Mouse (Mus musculus) heart, embryonic 14.5 days (tissue): ENCODE measurements around the gene Pccb. TPM values are rescaled to one million over a fixed set of nuclear protein-coding genes. Genes with fewer than 3 reads are reported as not detected.

Experiments used
- ATAC-seq: fragments of 200-750 bp; cut with Nextera tagmentation; 2 replicates; pipeline ENCODE4 v1.8.0; 2017; ENCODE audit warnings: low read depth, moderate TSS enrichment; ENCODE audit not compliant: insufficient number of reproducible peaks, insufficient read depth, low FRiP score
- H3K27ac ChIP-seq, 2 experiments: fragments of 200-500 bp in 1 of 2; fragments of 300-500 bp in 1 of 2; sonication (generic) in 1 of 2; replicated peaks in 1 of 2; 2 replicates each; pipeline ENCODE4 v1.5.1; 2012 to 2014; ENCODE audit warnings: low read depth in 2 of 2, low read length in 2 of 2, control low read depth in 1 of 2, mild to moderate bottlenecking in 1 of 2, mixed read lengths in 1 of 2; ENCODE audit not compliant: control insufficient read depth in 1 of 2, insufficient read depth in 1 of 2
- H3K27me3 ChIP-seq: fragments of 300-500 bp; sonication (generic); 2 replicates; pipeline ENCODE4 v1.6.1; 2014; ENCODE audit warnings: mild to moderate bottlenecking, low read length, control low read depth; ENCODE audit not compliant: control insufficient read depth, insufficient read depth
- H3K36me3 ChIP-seq: fragments of 300-500 bp; sonication (generic); 2 replicates; pipeline ENCODE4 v1.6.1; 2014; ENCODE audit warnings: mild to moderate bottlenecking, control low read depth, low read length, mixed read lengths; ENCODE audit not compliant: control insufficient read depth, insufficient read depth
- H3K4me1 ChIP-seq, 2 experiments: fragments of 200-500 bp in 1 of 2; fragments of 300-500 bp in 1 of 2; sonication (generic) in 1 of 2; 2 replicates each; pipeline ENCODE4 v1.6.1; 2012 to 2014; ENCODE audit warnings: low read length in 2 of 2, control low read depth in 1 of 2, mixed read lengths in 1 of 2; ENCODE audit not compliant: control insufficient read depth in 2 of 2, insufficient read depth in 2 of 2
- H3K4me2 ChIP-seq: fragments of 300-500 bp; sonication (generic); 2 replicates; pipeline ENCODE4 v1.6.1; 2014; ENCODE audit warnings: mild to moderate bottlenecking, low read length
- H3K4me3 ChIP-seq, 2 experiments: fragments of 200-500 bp in 1 of 2; fragments of 300-500 bp in 1 of 2; sonication (generic) in 1 of 2; 2 replicates each; pipeline ENCODE4 v1.5.1; 2012 to 2014; ENCODE audit warnings: low read length in 2 of 2, mild to moderate bottlenecking in 2 of 2, control low read depth in 1 of 2, low read depth in 1 of 2, moderate library complexity in 1 of 2; ENCODE audit not compliant: control insufficient read depth in 1 of 2, insufficient read depth in 1 of 2
- H3K9ac ChIP-seq: fragments of 300-500 bp; sonication (generic); 2 replicates; pipeline ENCODE4 v1.6.1; 2014; ENCODE audit warnings: mild to moderate bottlenecking, low read length
- H3K9me3 ChIP-seq: fragments of 300-500 bp; sonication (generic); 2 replicates; pipeline ENCODE4 v1.6.1; 2016; ENCODE audit warnings: low read length, control low read depth; ENCODE audit not compliant: control insufficient read depth
- whole genome bisulfite sequencing: fragments of 180-500 bp; shearing (Covaris S2); extraction: QIAGEN DNeasy Blood & Tissue Kit; methylation state at CpG from one replicate; pipeline ENCODE4 v1.1.7; 2014; 5-methylcytosine and 5-hydroxymethylcytosine counted together
- polyA plus RNA-seq: library from polyadenylated mRNA; unstranded; fragments of >200 nt; fragmentation: Nextera tagmentation; extraction: Ambion mirVana; gene quantifications from 2 replicates; pipeline ENCODE4 v1.2.1, GENCODE M21; 2014

Gene Pccb
- polyA plus RNA-seq, 1 experiment from 2014 or later = 30.4 TPM

GRCm38 (mm10) chr9:101041508-101041907, 6.8 kb upstream of the Pccb start:
- Histone ChIP-seq H3K36me3 (no peaks in the 10 kb centered on the region), H3K4me3 (no peak overlapping the region), H3K4me2 (no peak overlapping the region), H3K27me3 (no peaks in the 10 kb centered on the region), H3K9me3 (0 out of 2 replicates have a peak, but pooled peaks cover 5% of the 10 kb centered on the region), H3K4me1 (no peaks in the 10 kb centered on the region; a peak in 1 of 4 replicates), H3K27ac (no peak overlapping the region), H3K9ac (no peak overlapping the region)
- 58% methylated on average over 5 of the region's 5 CpGs for WGBS
- ATAC-seq = no peak

DNA sequence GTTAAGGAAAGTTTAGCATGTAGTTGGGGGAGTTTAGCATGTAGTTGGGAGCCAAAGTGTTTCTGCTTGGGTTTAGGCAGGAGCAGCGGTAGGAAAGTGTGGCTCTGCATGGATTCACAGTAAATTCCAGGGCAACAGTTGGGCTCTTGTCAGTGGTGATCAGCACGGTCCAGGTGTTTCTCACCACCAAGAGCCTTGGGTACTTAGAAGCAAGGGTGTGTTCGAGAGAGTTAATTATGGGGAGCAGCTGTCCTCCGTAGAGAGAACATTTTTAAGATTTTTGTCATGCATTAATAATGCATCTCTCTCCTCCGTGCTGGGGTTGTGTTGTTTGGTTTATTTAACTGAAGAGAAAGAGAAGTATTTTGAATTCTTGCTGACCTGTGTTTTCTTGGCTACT, 3.9 kb upstream of the Pccb start:
- Histone ChIP-seq H3K27me3 (no peaks in the 10 kb centered on the region), H3K36me3 (no peaks in the 10 kb centered on the region), H3K4me1 (peaks cover 0 to 3% of the 10 kb centered on the region in 2 experiments; a peak in 2 of 4 replicates), H3K4me2 (no peak overlapping the region), H3K4me3 (no peak overlapping the region), H3K9me3 (0 out of 2 replicates have a peak, but pooled peaks cover 5% of the 10 kb centered on the region), H3K27ac (no peak overlapping the region), H3K9ac (no peak overlapping the region)
- no peak for ATAC-seq
- 62% methylated on average over 5 of the region's 5 CpGs for WGBS

DNA sequence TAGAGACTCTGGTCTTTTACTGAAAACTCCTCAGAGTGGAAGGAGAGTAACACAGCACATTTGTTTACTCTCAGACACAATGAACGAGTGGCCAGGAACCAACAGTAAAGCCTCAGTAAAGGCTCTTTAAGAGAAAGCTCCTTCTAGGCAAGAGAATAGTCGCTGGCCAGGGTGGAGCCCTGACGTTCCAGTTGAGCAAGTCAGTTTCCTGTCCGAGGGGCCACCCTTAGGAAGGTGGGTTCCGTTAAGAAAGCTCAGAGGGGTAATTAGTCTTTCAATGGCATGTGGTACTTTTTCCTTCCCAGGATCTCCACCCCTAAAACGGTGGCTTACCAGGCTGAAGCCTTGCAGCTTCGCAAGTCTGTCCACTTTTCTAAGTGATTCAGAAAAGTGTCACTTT, 2.7 kb upstream of the Pccb start:
- no peaks in the 10 kb centered on the region for H3K36me3 ChIP-seq
- H3K4me1 ChIP-seq = peaks cover 0 to 6% of the 10 kb centered on the region in 2 experiments; a peak in 2 of 4 replicates
- no peak overlapping the region for H3K4me2 ChIP-seq
- no peak overlapping the region for H3K4me3 ChIP-seq
- no peak overlapping the region for H3K27ac ChIP-seq
- H3K9ac ChIP-seq = no peak overlapping the region
- 0 out of 2 replicates have a peak, but pooled peaks cover 5% of the 10 kb centered on the region for H3K9me3 ChIP-seq
- no peaks in the 10 kb centered on the region for H3K27me3 ChIP-seq
- no peak for ATAC-seq
- 55% methylated on average over 7 of the region's 7 CpGs for WGBS

- ATAC-seq = no peak
These were observed 2.2 kb upstream of the Pccb start for GRCm38 (mm10) chr9:101036876-101037275.

DNA sequence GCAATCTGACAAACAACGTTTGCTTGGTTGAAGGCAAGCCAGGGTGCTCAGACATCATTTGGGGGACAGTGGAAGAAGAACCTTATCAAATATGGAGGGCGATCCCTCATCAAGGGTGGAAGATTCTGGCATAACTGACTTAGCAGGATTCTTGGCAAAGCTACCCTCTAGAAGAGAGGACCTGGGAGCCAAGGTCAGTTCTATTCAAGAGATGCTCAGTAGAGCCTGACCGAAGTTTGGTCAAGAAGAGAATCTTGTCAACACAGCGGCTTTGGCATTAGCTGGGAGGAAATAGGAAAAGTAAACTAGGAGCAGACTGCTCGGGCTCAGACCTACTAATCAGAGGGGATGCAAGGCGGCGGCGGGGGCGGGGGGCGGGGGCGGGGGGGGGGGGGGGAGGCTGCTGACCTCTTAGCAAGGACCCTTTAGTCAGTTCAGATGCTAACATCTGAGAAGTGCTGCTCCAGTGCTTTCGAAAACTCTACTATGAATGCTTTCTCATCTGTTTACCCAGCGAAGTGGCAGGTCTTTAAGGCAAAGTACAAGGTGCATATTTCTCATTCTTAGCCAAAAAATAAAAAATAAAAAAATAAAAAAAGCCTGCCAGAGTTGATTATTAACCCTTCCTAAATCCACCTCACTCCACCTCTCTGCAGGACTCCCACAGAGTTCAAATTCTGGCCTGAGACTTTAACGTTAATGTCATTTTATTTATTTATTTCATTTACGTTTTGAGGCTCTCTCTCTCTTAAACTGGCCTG, 1.3 kb upstream of the Pccb start:
- Histone ChIP-seq H3K27ac (no peak overlapping the region), H3K4me2 (no peak overlapping the region), H3K27me3 (no peaks in the 10 kb centered on the region), H3K36me3 (peaks cover 6% of the 10 kb centered on the region; the same call in 1 of the 2 replicates), H3K4me1 (peaks cover 0 to 6% of the 10 kb centered on the region in 2 experiments; a peak in 2 of 4 replicates), H3K9me3 (no peaks in the 10 kb centered on the region), H3K9ac (no peak overlapping the region), H3K4me3 (no peak overlapping the region)
- ATAC-seq = no peak
- 81% methylated on average over 12 of the region's 15 CpGs for WGBS

More at GRCm38 (mm10) chr9:101036876-101037275, 2.2 kb upstream of the Pccb start:
- 68% methylated on average over 2 of the region's 2 CpGs for WGBS
- Histone ChIP-seq H3K27ac (no peak overlapping the region), H3K27me3 (no peaks in the 10 kb centered on the region), H3K9me3 (0 out of 2 replicates have a peak, but pooled peaks cover 5% of the 10 kb centered on the region), H3K4me3 (no peak overlapping the region), H3K4me1 (peaks cover 0 to 6% of the 10 kb centered on the region in 2 experiments; a peak in 2 of 4 replicates), H3K4me2 (no peak overlapping the region), H3K36me3 (no peaks in the 10 kb centered on the region), H3K9ac (no peak overlapping the region)

DNA sequence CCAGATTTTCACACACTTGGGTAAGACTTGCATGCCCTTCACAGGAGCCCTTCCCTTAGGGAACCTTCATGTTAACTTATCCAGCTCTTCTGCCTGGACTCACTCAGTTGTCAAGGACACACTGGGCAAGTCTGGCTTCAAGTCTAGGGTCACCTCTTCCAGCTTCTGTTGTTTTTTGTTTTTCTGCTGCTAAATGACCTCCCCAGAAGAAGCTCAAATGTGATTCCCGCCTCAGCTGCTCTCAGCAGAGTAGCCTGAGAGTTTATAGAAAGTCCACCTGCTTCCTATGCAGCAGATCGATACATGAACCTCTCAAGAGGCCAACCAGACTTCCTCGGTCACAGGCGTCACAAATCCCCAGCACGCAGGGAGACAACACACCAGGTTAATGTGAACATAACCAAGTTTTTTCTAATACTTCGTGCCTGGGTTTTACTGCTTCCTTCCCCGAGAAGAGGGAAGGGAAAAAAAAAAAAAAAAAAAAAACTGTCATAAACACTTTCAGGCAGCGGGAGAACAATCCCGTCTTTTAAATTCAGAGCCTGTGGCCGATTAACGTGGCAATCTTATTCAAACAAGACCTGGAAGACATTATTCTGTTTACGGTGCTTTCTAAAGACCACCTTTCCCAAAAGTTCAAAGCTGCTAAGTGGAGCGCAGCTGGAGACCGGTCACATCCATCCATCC, 794 bp downstream of the Pccb start:
- no peak for ATAC-seq

DNA sequence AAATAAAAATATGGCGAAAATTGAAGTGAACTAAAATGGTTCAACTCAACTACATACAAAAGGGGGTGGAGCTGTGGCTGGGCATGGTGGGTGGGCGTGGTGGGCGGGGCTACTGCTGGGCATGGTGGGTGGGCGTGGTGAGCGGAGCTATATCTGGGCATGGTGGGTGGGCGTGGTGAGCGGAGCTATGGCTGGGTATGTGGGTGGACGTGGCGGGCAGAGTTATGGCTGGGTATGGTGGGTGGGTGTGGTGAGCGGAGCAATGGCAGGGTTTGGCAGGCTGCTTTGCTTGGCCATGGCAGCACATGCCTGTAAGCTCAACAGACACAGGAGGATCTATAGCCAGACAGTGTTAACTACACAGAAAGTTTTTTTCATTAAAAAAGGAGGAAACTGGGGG, 15.9 kb downstream of the Pccb start:
- no peak overlapping the region for H3K4me3 ChIP-seq
- H3K9ac ChIP-seq = no peak overlapping the region
- H3K27me3 ChIP-seq = no peaks in the 10 kb centered on the region
- no peaks in the 10 kb centered on the region for H3K9me3 ChIP-seq
- 91% methylated on average over 10 of the region's 10 CpGs for WGBS
- no peak overlapping the region for H3K27ac ChIP-seq
- no peak for ATAC-seq
- H3K4me1 ChIP-seq = no peaks in the 10 kb centered on the region
- H3K4me2 ChIP-seq = no peak overlapping the region
- peaks cover 24% of the 10 kb centered on the region for H3K36me3 ChIP-seq

More for the DNA sequence above, 794 bp downstream of the Pccb start:
- Histone ChIP-seq H3K36me3 (peaks cover 12% of the 10 kb centered on the region), H3K4me2 (peak overlapping the region; percentile 68), H3K4me3 (peak overlapping the region; percentile 56 to 68), H3K9me3 (no peaks in the 10 kb centered on the region), H3K9ac (peak overlapping the region; percentile 76), H3K27me3 (no peaks in the 10 kb centered on the region), H3K27ac (peak overlapping the region; percentile 43 to 90), H3K4me1 (peaks cover 0 to 6% of the 10 kb centered on the region in 2 experiments; a peak in 2 of 4 replicates)
- WGBS = 3% methylated on average over 14 of the region's 14 CpGs
